Mouse (Mus musculus) embryonic facial prominence, embryonic 13.5 days (tissue): ENCODE measurements around the gene Ppm1m. TPM values are rescaled to one million over a fixed set of nuclear protein-coding genes. Genes with fewer than 3 reads are reported as not detected.

Experiments used
- ATAC-seq: fragments of 200-750 bp; cut with Nextera tagmentation; 2 replicates; pipeline ENCODE4 v1.8.0; 2017; ENCODE audit warnings: low read depth; ENCODE audit not compliant: insufficient number of reproducible peaks, insufficient read depth, low FRiP score, low TSS enrichment
- H3K27ac ChIP-seq: fragments of 300-500 bp; sonication (generic); 2 replicates; pipeline ENCODE4 v1.5.1; 2015; ENCODE audit warnings: moderate library complexity, mild to moderate bottlenecking, inconsistent platforms
- H3K27me3 ChIP-seq: fragments of 300-500 bp; sonication (generic); 2 replicates; pipeline ENCODE4 v1.6.1; 2015; ENCODE audit warnings: mild to moderate bottlenecking, inconsistent platforms
- H3K36me3 ChIP-seq: fragments of 300-500 bp; sonication (generic); 2 replicates; pipeline ENCODE4 v1.6.1; 2015; ENCODE audit warnings: mild to moderate bottlenecking, inconsistent platforms
- H3K4me1 ChIP-seq: fragments of 300-500 bp; sonication (generic); 2 replicates; pipeline ENCODE4 v1.6.1; 2015; ENCODE audit warnings: inconsistent platforms
- H3K4me2 ChIP-seq: fragments of 300-500 bp; sonication (generic); 2 replicates; pipeline ENCODE4 v1.6.1; 2015; ENCODE audit warnings: moderate library complexity, mild to moderate bottlenecking, inconsistent platforms
- H3K4me3 ChIP-seq: fragments of 300-500 bp; sonication (generic); 2 replicates; pipeline ENCODE4 v1.5.1; 2015; ENCODE audit warnings: mild to moderate bottlenecking, inconsistent platforms
- H3K9ac ChIP-seq: fragments of 300-500 bp; sonication (generic); 2 replicates; pipeline ENCODE4 v1.6.1; 2015; ENCODE audit warnings: mild to moderate bottlenecking, inconsistent platforms
- H3K9me3 ChIP-seq: fragments of 300-500 bp; sonication (generic); 2 replicates; pipeline ENCODE4 v1.6.1; 2016; ENCODE audit warnings: inconsistent platforms
- WGBS: fragments of 180-500 bp; shearing (Covaris S2); methylation state at CpG from one replicate; pipeline ENCODE4 v1.1.7; 2015; ENCODE audit warnings: mixed read lengths; 5-methylcytosine and 5-hydroxymethylcytosine counted together
- polyA plus RNA-seq: library from polyadenylated mRNA; unstranded; fragments of >200 nt; fragmentation: Nextera tagmentation; extraction: Ambion mirVana; gene quantifications from 2 replicates; pipeline ENCODE4 v1.2.1, GENCODE M21; 2015

The Ppm1m gene
- 49.3 and 49.5 TPM in 2 replicates for polyA plus RNA-seq

DNA sequence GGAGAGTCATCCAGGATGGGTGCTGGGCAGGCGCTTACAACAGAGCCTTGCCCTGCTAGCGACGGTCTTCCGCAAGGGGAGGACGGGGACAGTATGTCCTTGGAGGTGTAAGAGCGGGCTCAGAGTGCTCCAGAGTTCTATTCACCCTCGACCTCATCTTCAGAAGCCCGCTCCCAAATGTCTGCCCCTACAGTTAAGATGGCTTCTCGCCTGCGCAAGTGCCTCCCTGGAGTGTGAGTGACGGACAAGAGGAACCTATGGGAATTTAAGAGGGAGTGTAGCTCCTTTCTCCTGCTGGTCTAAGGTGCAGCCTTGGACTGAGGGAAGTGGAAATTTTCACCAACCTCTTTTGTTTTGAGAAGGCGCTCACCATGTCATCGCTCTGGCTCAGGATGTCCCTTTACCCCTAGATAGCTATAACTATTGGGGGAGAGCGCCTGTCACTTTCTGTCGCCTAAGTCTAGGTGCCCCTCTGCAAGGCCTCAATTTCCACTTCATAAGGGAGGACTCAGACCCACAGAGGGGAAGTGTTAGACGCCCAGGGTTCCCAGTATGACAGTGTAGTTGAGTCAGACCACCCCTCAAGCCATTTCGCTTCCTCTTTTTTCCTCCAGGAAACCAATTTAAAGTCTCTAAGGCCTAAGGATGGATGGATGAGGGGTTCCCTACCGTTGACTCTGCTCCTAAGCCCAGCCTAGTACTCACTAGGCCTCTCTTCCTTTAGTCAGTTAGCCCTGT is at the start of gene Ppm1m:
TSS of gene Ppm1m (minus strand) at position 212 of the 738 bp plus-strand sequence.
- Histone ChIP-seq H3K4me2 (peak within 1 kb of the TSS; percentile 72), H3K4me1 (peaks cover 38% of the 10 kb centered on the region), H3K27ac (peak within 1 kb of the TSS; percentile 44; the same call in 1 of the 2 replicates), H3K9me3 (no peaks in the 10 kb centered on the region), H3K9ac (peak within 1 kb of the TSS; percentile 86), H3K36me3 (peaks cover 23% of the 10 kb centered on the region), H3K4me3 (peak within 1 kb of the TSS; percentile 67), H3K27me3 (no peaks in the 10 kb centered on the region)
- 44% methylated on average over 18 of the region's 18 CpGs for WGBS
- ATAC-seq = no peak

DNA sequence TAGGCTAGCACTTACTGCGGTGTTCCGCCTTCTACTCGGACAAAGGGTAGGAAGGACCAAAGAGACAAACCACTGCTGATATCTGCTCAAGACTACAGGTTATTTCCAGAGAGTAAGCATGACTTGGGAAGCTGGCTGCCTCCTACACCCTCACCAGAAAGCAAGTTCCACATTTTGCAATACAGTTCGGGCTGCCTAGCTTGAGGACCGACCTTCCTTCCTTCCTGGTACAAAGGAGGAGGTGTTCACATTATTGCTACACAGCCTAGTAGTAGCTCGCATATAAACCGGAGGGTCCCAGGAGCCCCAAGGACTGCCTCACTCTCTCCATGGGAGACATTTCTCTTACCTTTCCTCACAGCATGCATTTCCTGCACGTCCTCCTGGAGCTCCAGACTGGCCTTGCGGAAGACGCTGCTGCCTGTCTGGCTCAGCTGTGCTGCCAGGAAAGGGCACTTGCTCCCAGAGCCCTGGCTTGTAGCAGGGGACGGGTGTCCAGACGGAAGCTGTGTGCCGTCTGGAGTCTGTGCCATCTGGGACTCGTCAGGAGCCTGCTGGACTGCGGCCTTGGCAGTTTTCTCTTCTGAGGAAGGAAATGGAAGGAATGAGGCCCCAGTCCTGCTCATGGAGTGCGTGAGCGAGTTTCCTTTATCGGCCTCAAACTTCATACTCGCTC is 43.4 kb upstream of the Ppm1m start:
- Histone ChIP-seq H3K36me3 (peaks cover 60% of the 10 kb centered on the region), H3K4me3 (no peak overlapping the region), H3K9me3 (no peaks in the 10 kb centered on the region), H3K9ac (no peak overlapping the region), H3K27ac (peak overlapping the region; percentile 24; the same call in 1 of the 2 replicates), H3K4me2 (no peak overlapping the region), H3K27me3 (no peaks in the 10 kb centered on the region), H3K4me1 (peaks cover 13% of the 10 kb centered on the region)
- 69% methylated on average over 19 of the region's 19 CpGs for WGBS
- no peak for ATAC-seq

DNA sequence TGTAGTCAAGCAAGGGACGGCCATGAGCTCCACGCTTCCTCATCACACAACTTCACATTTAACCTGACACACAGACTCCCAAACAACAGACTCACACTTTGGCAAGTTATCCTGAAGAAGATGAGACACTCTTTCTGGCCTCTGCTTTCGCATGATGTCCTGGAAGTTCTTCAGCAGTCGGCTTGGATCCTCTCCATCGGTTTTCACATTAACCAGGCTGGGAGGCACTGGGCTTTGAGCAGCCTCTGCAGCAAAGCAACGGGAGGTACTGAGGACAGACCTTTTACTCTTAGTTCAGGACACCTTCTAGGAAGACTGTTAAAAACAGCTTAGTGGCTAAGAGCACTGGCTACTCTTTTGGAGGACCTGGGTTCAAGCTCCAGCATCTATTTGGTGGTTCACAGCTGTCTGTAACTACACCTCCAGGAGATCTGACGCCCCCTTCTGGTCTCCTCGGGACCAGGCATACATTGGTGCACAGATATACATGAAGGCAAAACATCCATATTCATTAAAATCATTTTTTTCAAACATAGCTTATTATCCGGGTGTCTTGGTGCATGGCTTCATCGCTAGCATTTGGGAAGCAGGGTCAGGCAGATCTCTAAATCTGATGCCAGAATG is 42.1 kb upstream of the Ppm1m start:
- Histone ChIP-seq H3K9ac (no peak overlapping the region), H3K9me3 (no peaks in the 10 kb centered on the region), H3K27me3 (no peaks in the 10 kb centered on the region), H3K4me3 (no peak overlapping the region), H3K27ac (no peak overlapping the region), H3K36me3 (peaks cover 73% of the 10 kb centered on the region), H3K4me2 (no peak overlapping the region), H3K4me1 (peaks cover 7% of the 10 kb centered on the region)
- no peak for ATAC-seq
- 91% methylated on average over 10 of the region's 10 CpGs for WGBS

DNA sequence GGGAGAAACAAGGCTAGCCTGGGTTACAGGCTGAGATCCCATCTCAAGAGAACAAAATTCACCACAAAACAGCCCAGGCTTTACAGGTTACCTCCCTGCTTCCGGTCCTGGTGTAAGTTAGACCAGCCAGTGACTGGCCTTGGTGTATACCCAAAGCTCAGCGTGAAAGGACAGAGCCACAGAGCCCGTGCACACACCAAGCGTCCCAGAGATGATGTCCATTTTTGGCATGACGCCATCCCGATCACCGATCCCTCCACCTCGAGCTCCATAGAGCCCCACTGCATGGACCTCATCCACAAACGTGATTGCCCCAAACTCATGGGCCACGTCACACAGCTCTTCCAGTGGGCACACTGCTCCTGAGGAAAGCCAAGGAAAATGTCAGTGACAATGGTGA is 38.3 kb upstream of the Ppm1m start:
- ATAC-seq = no peak
- H3K9me3 ChIP-seq = no peaks in the 10 kb centered on the region
- 92% methylated on average over 10 of the region's 10 CpGs for WGBS
- no peaks in the 10 kb centered on the region for H3K4me1 ChIP-seq
- no peak overlapping the region for H3K27ac ChIP-seq
- H3K4me2 ChIP-seq = no peak overlapping the region
- no peaks in the 10 kb centered on the region for H3K27me3 ChIP-seq
- peaks cover 100% of the 10 kb centered on the region for H3K36me3 ChIP-seq
- no peak overlapping the region for H3K4me3 ChIP-seq
- no peak overlapping the region for H3K9ac ChIP-seq

DNA sequence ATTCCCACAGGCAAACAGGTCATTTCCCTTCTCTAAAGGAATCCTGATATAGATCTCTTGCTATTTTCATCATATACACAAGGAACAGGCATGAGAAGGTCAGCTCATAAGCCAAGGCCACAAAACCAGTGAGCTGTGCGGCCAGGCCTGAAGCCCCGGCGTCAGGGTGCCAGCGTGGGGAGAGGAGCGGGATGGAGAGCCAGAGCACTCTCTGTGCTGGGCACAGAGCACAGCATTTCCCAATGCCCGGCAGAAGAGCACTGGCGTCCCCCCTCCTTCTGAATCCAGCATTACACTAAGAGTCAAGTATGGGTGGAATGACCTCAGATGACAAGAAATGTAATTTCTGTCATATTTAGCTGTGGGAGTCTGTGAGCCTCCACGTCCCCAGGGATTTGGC is 37.9 kb upstream of the Ppm1m start:
- no peak for ATAC-seq
- Histone ChIP-seq H3K27ac (no peak overlapping the region), H3K4me2 (no peak overlapping the region), H3K4me3 (no peak overlapping the region), H3K27me3 (no peaks in the 10 kb centered on the region), H3K4me1 (no peaks in the 10 kb centered on the region), H3K36me3 (peaks cover 100% of the 10 kb centered on the region), H3K9me3 (no peaks in the 10 kb centered on the region), H3K9ac (no peak overlapping the region)
- 88% methylated on average over 8 of the region's 8 CpGs for WGBS

DNA sequence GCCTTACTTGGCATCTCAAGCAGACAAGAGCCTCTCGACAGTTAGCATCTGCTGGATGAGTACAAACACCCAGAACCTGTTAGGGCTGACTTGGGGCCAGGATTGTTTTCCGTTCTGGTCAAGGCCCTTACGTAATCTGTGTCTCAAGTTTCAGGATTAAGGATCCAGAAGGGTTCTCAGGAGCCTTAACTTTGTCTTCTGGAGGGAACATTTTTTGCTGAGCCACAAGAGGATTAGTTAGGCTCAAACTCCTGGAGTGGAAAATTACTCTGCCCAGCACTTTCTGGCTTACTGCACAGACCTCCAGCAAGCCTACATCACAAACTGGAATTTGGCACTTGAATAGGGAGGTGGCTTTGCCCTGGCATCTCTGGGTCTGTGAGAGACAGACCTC is 37.3 kb upstream of the Ppm1m start:
- H3K4me3 ChIP-seq = no peak overlapping the region
- H3K4me2 ChIP-seq = no peak overlapping the region
- no peak for ATAC-seq
- H3K27me3 ChIP-seq = no peaks in the 10 kb centered on the region
- H3K9me3 ChIP-seq = no peaks in the 10 kb centered on the region
- no peak overlapping the region for H3K9ac ChIP-seq
- 62% methylated on average over 3 of the region's 3 CpGs for WGBS
- H3K27ac ChIP-seq = no peak overlapping the region
- H3K4me1 ChIP-seq = no peaks in the 10 kb centered on the region
- peaks cover 100% of the 10 kb centered on the region for H3K36me3 ChIP-seq

DNA sequence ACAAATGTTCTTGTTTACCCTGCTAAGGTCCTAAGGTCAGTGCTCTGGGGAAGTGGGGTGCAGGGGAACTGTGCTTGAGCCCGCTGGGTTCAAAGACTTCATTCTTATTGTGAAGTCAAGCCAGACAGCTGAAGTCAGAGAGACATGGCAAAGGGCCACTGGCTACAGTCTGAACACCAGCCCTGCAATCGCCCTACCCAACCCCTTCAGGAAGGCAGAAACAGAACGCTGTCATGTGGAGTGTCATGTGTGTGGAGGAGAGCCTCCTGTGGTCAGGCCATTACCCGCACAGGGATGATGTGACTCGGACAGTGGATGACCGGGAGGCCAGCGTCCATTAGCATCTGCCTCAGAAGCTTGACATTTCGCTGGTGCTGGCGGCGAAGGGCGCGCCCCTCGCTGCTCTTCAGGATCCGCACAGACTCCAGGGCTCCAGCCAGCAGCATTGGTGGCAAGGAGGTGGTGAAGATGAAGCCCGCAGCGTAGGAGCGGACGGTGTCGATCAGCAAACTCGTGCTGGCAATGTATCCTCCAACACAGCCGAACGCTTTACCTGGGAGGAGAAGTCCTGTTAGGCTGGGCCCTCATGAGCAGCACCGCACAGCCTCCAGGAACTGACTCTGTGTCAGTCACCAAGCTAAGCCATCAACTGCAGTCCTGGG is 36.7 kb upstream of the Ppm1m start:
- peaks cover 96% of the 10 kb centered on the region for H3K36me3 ChIP-seq
- 90% methylated on average over 23 of the region's 23 CpGs for WGBS
- no peak for ATAC-seq

DNA sequence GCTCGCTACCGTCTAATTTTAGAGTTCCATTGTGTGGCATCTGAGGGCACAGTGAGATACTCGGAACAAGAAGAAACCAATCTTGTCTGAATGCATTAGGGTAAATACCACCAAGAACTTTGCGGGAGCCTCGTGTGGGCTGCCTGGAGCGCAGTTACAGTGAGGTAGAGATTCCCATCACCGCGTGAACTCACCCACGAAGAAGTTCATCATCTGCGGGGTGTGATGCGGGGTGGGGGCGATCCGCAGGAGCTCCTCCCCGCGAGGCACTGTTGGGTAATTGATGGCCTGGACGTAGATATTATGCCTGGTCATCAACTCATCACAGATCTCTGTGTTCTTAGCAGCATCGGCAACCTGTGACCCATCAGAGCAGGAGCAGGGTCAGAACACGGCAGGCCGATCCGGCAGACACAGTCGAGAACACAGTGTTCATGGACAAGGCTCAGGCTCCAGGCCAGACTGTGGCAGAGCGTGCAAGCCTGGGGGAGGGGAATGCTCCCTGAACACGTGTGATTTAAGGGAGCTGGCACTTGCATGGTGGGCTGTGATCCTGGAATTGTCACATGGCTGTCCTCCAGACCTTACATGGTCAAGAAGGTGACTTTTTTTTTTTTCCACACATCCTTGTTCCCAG is 35.8 kb upstream of the Ppm1m start:
- Histone ChIP-seq H3K4me1 (no peaks in the 10 kb centered on the region; the same call in 1 of the 2 replicates), H3K36me3 (peaks cover 87% of the 10 kb centered on the region), H3K9me3 (no peaks in the 10 kb centered on the region), H3K27ac (no peak overlapping the region), H3K4me3 (no peak overlapping the region), H3K9ac (no peak overlapping the region), H3K4me2 (no peak overlapping the region), H3K27me3 (no peaks in the 10 kb centered on the region)
- no peak for ATAC-seq
- WGBS = 89% methylated on average over 23 of the region's 23 CpGs

More for the DNA sequence above, 36.7 kb upstream of the Ppm1m start:
- Histone ChIP-seq H3K4me3 (no peak overlapping the region), H3K27me3 (no peaks in the 10 kb centered on the region), H3K9me3 (no peaks in the 10 kb centered on the region), H3K27ac (0 out of 2 replicates have a peak overlapping the region, but pooled peaks have one; percentile 11), H3K4me1 (no peaks in the 10 kb centered on the region), H3K4me2 (no peak overlapping the region), H3K9ac (no peak overlapping the region)

DNA sequence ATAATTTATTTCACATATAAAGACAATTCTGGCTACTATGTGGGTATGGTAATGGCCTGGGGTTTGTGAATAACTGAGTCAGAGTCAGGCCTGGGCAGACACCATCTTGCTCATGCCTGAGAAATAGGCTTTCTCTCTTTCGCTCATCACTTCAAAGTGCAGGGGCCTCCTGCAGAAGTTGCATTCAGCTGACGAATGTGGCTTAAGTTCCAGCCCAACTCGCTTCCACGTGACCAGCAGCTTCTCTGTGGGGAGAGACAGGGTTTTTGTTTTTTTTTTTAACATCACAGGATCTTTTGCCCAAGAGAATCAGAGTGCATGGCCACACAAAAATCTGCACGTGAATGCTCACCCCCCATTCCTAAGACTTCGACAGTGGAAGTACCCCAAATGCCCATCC is 34.4 kb upstream of the Ppm1m start:
- Histone ChIP-seq H3K4me2 (no peak overlapping the region), H3K9ac (no peak overlapping the region), H3K9me3 (no peaks in the 10 kb centered on the region), H3K36me3 (peaks cover 73% of the 10 kb centered on the region), H3K4me1 (no peaks in the 10 kb centered on the region; the same call in 1 of the 2 replicates), H3K4me3 (no peak overlapping the region), H3K27ac (no peak overlapping the region), H3K27me3 (no peaks in the 10 kb centered on the region)
- WGBS = 83% methylated on average over 6 of the region's 6 CpGs
- ATAC-seq = no peak

DNA sequence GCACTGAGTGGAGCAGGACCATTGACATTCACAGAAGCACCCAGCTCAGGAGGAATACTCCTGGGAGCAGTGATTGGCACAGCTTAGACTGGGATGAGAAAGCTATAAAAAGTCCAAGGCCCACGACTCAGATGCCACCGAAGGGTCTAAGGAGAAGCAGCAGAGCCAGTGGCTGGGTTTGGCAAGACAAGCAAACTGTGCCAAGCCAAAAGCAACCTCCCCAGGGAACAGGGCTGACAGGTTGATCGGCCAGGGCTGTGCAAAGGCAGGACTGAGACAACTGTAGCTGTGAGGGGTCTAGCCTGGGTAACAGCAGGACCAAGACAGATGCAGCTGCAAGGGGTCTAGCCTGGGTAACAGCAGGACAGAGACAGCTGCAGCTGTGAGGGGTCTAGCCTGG is 33.4 kb upstream of the Ppm1m start:
- H3K4me2 ChIP-seq = no peak overlapping the region
- no peaks in the 10 kb centered on the region for H3K9me3 ChIP-seq
- WGBS = 88% methylated on average over 3 of the region's 3 CpGs
- H3K27me3 ChIP-seq = no peaks in the 10 kb centered on the region
- no peak overlapping the region for H3K4me3 ChIP-seq
- H3K27ac ChIP-seq = no peak overlapping the region
- ATAC-seq = no peak
- H3K36me3 ChIP-seq = peaks cover 63% of the 10 kb centered on the region
- H3K4me1 ChIP-seq = no peaks in the 10 kb centered on the region; the same call in 1 of the 2 replicates
- no peak overlapping the region for H3K9ac ChIP-seq

DNA sequence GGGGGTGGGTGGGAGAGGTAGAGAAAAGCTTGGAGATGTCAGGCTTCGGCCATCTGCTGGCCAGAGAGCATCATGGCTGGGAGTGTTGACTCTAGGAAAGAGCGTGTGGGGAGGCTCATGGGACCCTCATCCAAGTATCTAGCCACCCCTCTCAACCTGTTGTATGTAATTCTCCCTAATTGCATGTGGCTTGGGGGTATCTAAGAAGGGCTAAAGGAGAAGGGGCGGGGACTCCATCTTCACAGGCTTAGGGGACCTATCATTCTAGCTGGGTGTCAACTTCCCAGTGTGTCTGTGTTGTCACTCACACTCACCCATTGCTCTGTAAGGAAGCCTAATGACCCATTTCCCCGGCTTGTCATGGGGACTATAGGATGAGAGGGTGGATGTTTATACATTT is 32.3 kb upstream of the Ppm1m start:
- ATAC-seq = no peak
- Histone ChIP-seq H3K4me1 (no peaks in the 10 kb centered on the region; the same call in 1 of the 2 replicates), H3K36me3 (peaks cover 52% of the 10 kb centered on the region), H3K4me3 (no peak overlapping the region), H3K9ac (no peak overlapping the region), H3K27ac (no peak overlapping the region), H3K9me3 (no peaks in the 10 kb centered on the region), H3K27me3 (no peaks in the 10 kb centered on the region), H3K4me2 (no peak overlapping the region)
- WGBS = 86% methylated on average over 4 of the region's 4 CpGs
